In genomic region chr13:23500424-23501200, GRCm38 (mm10) we compare ENCODE assay signal across 9 mouse cellular contexts. TPM values are rescaled to one million over a fixed set of nuclear protein-coding genes. Genes with fewer than 3 reads are reported as not detected.
DNase-seq lines count a peak whose midpoint lies in the region; ATAC-seq and TF ChIP-seq lines count a peak whose summit lies in the region.
"Had no signal": no experiment of that assay in that cellular context is flagged by ENCODE, and none has a peak within 500 bp of the region (broad histone marks: within the 10 kb centered on the region; RNA-seq: fewer than 3 reads in every experiment).

No protein-coding gene starts in this region.

- under 1% methylated on average over 17 of the region's 17 CpGs for WGBS in heart, embryonic 10.5 days
- 9% methylated on average over 17 of the region's 17 CpGs for WGBS in lung, postnatal 0 days

- no peak for TF ChIP-seq CTCF in CH12.LX (conservative IDR thresholded peaks at IDR 0.05 in 1 of 2, IDR thresholded peaks at IDR 0.05 in 1 of 2; ENCODE audit: low read depth in 2 of 2, low read length in 2 of 2)
- TF ChIP-seq CTCF in lung, postnatal 0 days (IDR thresholded peaks at IDR 0.05) = no peak

- no peaks in the 10 kb centered on the region for H3K36me3 ChIP-seq in CH12.LX (replicated peaks in 1 of 2; ENCODE audit: control insufficient read depth in 1 of 2, insufficient read depth in 1 of 2, low read length in 1 of 2)
- H3K36me3 ChIP-seq in heart, embryonic 10.5 days = no peaks in the 10 kb centered on the region
- H3K36me3 ChIP-seq in lung, postnatal 0 days (ENCODE audit: insufficient read depth, low read length) = no peaks in the 10 kb centered on the region

- dilution Hi-C loops in CH12.LX (cut with MboI; ENCODE audit: extremely low pct_ligation_motif_present, extremely low pct_unique_long_range_greater_than_20kb, low sequenced_read_pairs) = no loop called here

- H3K27me3 ChIP-seq in CH12.LX (replicated peaks) = no peaks in the 10 kb centered on the region
- no peaks in the 10 kb centered on the region for H3K27me3 ChIP-seq in heart, embryonic 10.5 days (ENCODE audit: insufficient read depth, poor library complexity, severe bottlenecking)
- no peaks in the 10 kb centered on the region for H3K27me3 ChIP-seq in lung, postnatal 0 days (replicated peaks; ENCODE audit: insufficient read depth, low read length)

- TF ChIP-seq RAD21 in CH12.LX (IDR thresholded peaks at IDR 0.05; ENCODE audit: low read depth, low read length) = no peak

- H3K4me1 ChIP-seq in CH12.LX (ENCODE audit: control insufficient read depth in 1 of 2, insufficient read depth in 2 of 2) = peaks cover 3 to 11% of the 10 kb centered on the region in 2 experiments; a peak in 3 of 4 replicates
- peaks cover 23% of the 10 kb centered on the region for H3K4me1 ChIP-seq in heart, embryonic 10.5 days
- H3K4me1 ChIP-seq in lung, postnatal 0 days (ENCODE audit: insufficient read depth, low read depth, low read length) = peaks cover 9% of the 10 kb centered on the region; the same call in 1 of the 2 replicates

- no peaks in the 10 kb centered on the region for H3K79me2 ChIP-seq in CH12.LX (replicated peaks; ENCODE audit: control insufficient read depth, extremely low read depth, insufficient read depth, poor library complexity, severe bottlenecking)

- no peak for TF ChIP-seq EP300 in CH12.LX (IDR thresholded peaks at IDR 0.05; ENCODE audit: low read length)
- TF ChIP-seq EP300 in lung, postnatal 0 days (IDR thresholded peaks at IDR 0.05) = no peak

- DNase-seq in 3T3-L1 (ENCODE audit: low read depth, low spot score) = peak; percentile 88
- peak; percentile 91 for DNase-seq in CH12.LX (ENCODE audit: extremely low read depth)
- DNase-seq in embryo, embryonic 10 days (ENCODE audit: low spot score) = peak; percentile 92
- peak; percentile 93 for DNase-seq in heart, embryonic 10.5 days (ENCODE audit: low spot score)
- DNase-seq in layer of hippocampus, adult 18-20 months (ENCODE audit: low spot score in 2 of 2) = peak; percentile 67 to 87
- DNase-seq in lung, postnatal 0 days (ENCODE audit: low spot score) = peak; percentile 32
- peak; percentile 69 to 77 for DNase-seq in right cerebral cortex, postnatal 36 days (ENCODE audit: low spot score in 2 of 2)
- DNase-seq in urinary bladder, adult 2 months (ENCODE audit: low spot score) = no peak

- peak overlapping the region; percentile 39 to 47 (median 44) for H3K4me3 ChIP-seq in CH12.LX (replicated peaks in 1 of 3; ENCODE audit: low read depth in 2 of 3, low read length in 2 of 3, poor library complexity in 1 of 3)
- H3K4me3 ChIP-seq in heart, embryonic 10.5 days = peak overlapping the region; percentile 62
- no peak overlapping the region for H3K4me3 ChIP-seq in lung, postnatal 0 days (ENCODE audit: low read depth, low read length)

- no peak for TF ChIP-seq POLR2A in CH12.LX (IDR thresholded peaks at IDR 0.05; ENCODE audit: low read depth, low read length)

- no peak overlapping the region for H3K9ac ChIP-seq in CH12.LX (ENCODE audit: insufficient read depth, low read depth)
- no peak overlapping the region for H3K9ac ChIP-seq in lung, postnatal 0 days (replicated peaks; ENCODE audit: low read depth)

- no peak for ATAC-seq in lung, postnatal 0 days

- in situ Hi-C loops in CH12.LX (cut with MboI; ENCODE audit: low pct_ligation_motif_present, low pct_unique_long_range_greater_than_20kb, low sequenced_read_pairs) = loop anchor here (10.0 to 25.0 kb wide), 2 partner anchors 196 to 1563 kb away; partner anchors contain the start of gene Zfp184

- no peak overlapping the region for H3K27ac ChIP-seq in CH12.LX (ENCODE audit: insufficient read depth, low read depth)
- no peak overlapping the region for H3K27ac ChIP-seq in heart, embryonic 10.5 days
- no peak overlapping the region for H3K27ac ChIP-seq in lung, postnatal 0 days (ENCODE audit: low read length)

- H3K9me3 ChIP-seq in CH12.LX (replicated peaks; ENCODE audit: low read length) = peaks cover 2% of the 10 kb centered on the region
- no peaks in the 10 kb centered on the region for H3K9me3 ChIP-seq in heart, embryonic 10.5 days
- H3K9me3 ChIP-seq in lung, postnatal 0 days (ENCODE audit: low read length) = no peaks in the 10 kb centered on the region

- H3K4me2 ChIP-seq in CH12.LX (ENCODE audit: insufficient read depth, low read depth, poor library complexity, severe bottlenecking) = no peak overlapping the region; the same call in 1 of the 2 replicates
- H3K4me2 ChIP-seq in lung, postnatal 0 days (replicated peaks; ENCODE audit: low read depth, low read length) = no peak overlapping the region

TF ChIP-seq in CH12.LX, 34 proteins besides CTCF, POLR2A, EP300 and RAD21 (continues in another document):
- TF ChIP-seq MYC (IDR thresholded peaks at IDR 0.05; ENCODE audit: low read depth, low read length) = no peak
- no peak for TF ChIP-seq ETS1 (conservative IDR thresholded peaks at IDR 0.05; ENCODE audit: low read depth, low read length)
- TF ChIP-seq ZMIZ1 (IDR thresholded peaks at IDR 0.05; ENCODE audit: low read depth, low read length) = no peak
- no peak for TF ChIP-seq ZNF384 (IDR thresholded peaks at IDR 0.05; ENCODE audit: low read depth, low read length)
- no peak for TF ChIP-seq POLR2AphosphoS2 (IDR thresholded peaks at IDR 0.05; ENCODE audit: low read depth, low read length)
- TF ChIP-seq JUND (conservative IDR thresholded peaks at IDR 0.05; ENCODE audit: low read depth, low read length) = no peak
- no peak for TF ChIP-seq BHLHE40 (IDR thresholded peaks at IDR 0.05; ENCODE audit: low read depth, low read length)
- no peak for TF ChIP-seq SMC3 (IDR thresholded peaks at IDR 0.05; ENCODE audit: low read depth, low read length)
- no peak for TF ChIP-seq MEF2A (IDR thresholded peaks at IDR 0.05; ENCODE audit: borderline replicate concordance, low read depth, low read length)
- no peak for TF ChIP-seq USF1 (IDR thresholded peaks at IDR 0.05; ENCODE audit: low read depth, low read length)
- no peak; the same call in 1 of the 2 replicates for TF ChIP-seq JUN (IDR thresholded peaks at IDR 0.05; ENCODE audit: insufficient read depth, low read depth, low read length)
- TF ChIP-seq HCFC1 (IDR thresholded peaks at IDR 0.05; ENCODE audit: low read depth, low read length) = peak; percentile 24; the same call in 1 of the 2 replicates
- no peak for TF ChIP-seq UBTF (IDR thresholded peaks at IDR 0.05; ENCODE audit: low read depth, low read length)
- TF ChIP-seq RCOR1 (conservative IDR thresholded peaks at IDR 0.05; ENCODE audit: low read depth, low read length) = no peak
- no peak for TF ChIP-seq TCF12 (IDR thresholded peaks at IDR 0.05; ENCODE audit: low read depth, low read length)
- TF ChIP-seq ZC3H11A (IDR thresholded peaks at IDR 0.05; ENCODE audit: low read depth, low read length) = no peak
- no peak for TF ChIP-seq CHD2 (IDR thresholded peaks at IDR 0.05; ENCODE audit: low read length)
- TF ChIP-seq MAX (IDR thresholded peaks at IDR 0.05; ENCODE audit: low read length) = no peak
- no peak for TF ChIP-seq SIN3A (IDR thresholded peaks at IDR 0.05; ENCODE audit: low read length)
- TF ChIP-seq TBP (conservative IDR thresholded peaks at IDR 0.05; ENCODE audit: low read depth, low read length) = peak; percentile 99
- TF ChIP-seq MAZ (IDR thresholded peaks at IDR 0.05; ENCODE audit: low read depth, low read length) = peak; percentile 16; the same call in 1 of the 2 replicates
- no peak for TF ChIP-seq USF2 (conservative IDR thresholded peaks at IDR 0.05; ENCODE audit: low read depth, low read length)

RNA-seq across cellular contexts. Expression of gene Btn2a2, which starts 12.0 kb away (rescaled TPM):
- total RNA-seq in CH12.LX (2012; rRNA removed) (1.1 and 1.3 TPM in 2 replicates), CH12.LX (2014; rRNA removed) (1.2 and 1.3 TPM in 2 replicates)
- polyA plus RNA-seq in CH12.LX (2012; ENCODE audit: insufficient read length, low read depth) = 2.1 and 2.8 TPM in 2 replicates
- polyA plus RNA-seq in heart, embryonic 10.5 days (2016; fragmentation: Nextera tagmentation; extraction: Ambion mirVana) = 0.30 and 0.75 TPM in 2 replicates
- 1 to 10 TPM in 1 of 2 experiments, under 1 TPM in 1; 0.91 to 1.4 TPM for total RNA-seq in layer of hippocampus, adult 18-20 months (2021)
- 0.06 and 0.07 TPM in 2 replicates for polyA plus RNA-seq in lung, postnatal 0 days (2015; fragmentation: Nextera tagmentation; extraction: Ambion mirVana)
- 0.04 TPM in 1 of 2 replicates, not detected in the other for polyA plus RNA-seq in urinary bladder, adult 2 months (2012; rRNA removed)
- polyA plus RNA-seq: gonadal fat pad, adult 2 months had no signal

RNA-seq across cellular contexts. Expression of gene Hist1h4h, which starts 30.2 kb away (rescaled TPM):
- total RNA-seq in CH12.LX (2012; rRNA removed) = 4,350 and 4,957 TPM in 2 replicates
- total RNA-seq in CH12.LX (2014; rRNA removed) = 14.0 and 19.4 TPM in 2 replicates
- polyA plus RNA-seq in CH12.LX (2012; ENCODE audit: insufficient read length, low read depth) = 3.4 and 5.5 TPM in 2 replicates
- 2.5 and 2.8 TPM in 2 replicates for polyA plus RNA-seq in heart, embryonic 10.5 days (2016; fragmentation: Nextera tagmentation; extraction: Ambion mirVana)
- 100 to 1,000 TPM; 331 to 357 TPM for total RNA-seq in layer of hippocampus, adult 18-20 months (2021)
- 5.5 and 7.0 TPM in 2 replicates for polyA plus RNA-seq in lung, postnatal 0 days (2015; fragmentation: Nextera tagmentation; extraction: Ambion mirVana)
- polyA plus RNA-seq in urinary bladder, adult 2 months (2012; rRNA removed) = 27.8 and 30.5 TPM in 2 replicates

RNA-seq across cellular contexts. Expression of gene Hist1h2af, which starts 33.1 kb away (rescaled TPM):
- 824 and 932 TPM in 2 replicates for total RNA-seq in CH12.LX (2012; rRNA removed)
- total RNA-seq in CH12.LX (2014; rRNA removed) = 45.2 and 57.1 TPM in 2 replicates
- 68.6 and 97.0 TPM in 2 replicates for polyA plus RNA-seq in CH12.LX (2012; ENCODE audit: insufficient read length, low read depth)
- 1.7 and 4.9 TPM in 2 replicates for polyA plus RNA-seq in heart, embryonic 10.5 days (2016; fragmentation: Nextera tagmentation; extraction: Ambion mirVana)
- 1 to 10 TPM in 1 of 2 experiments, not detected in 1; 3.0 TPM for total RNA-seq in layer of hippocampus, adult 18-20 months (2021)
- polyA plus RNA-seq in lung, postnatal 0 days (2015; fragmentation: Nextera tagmentation; extraction: Ambion mirVana) = 1.3 and 1.7 TPM in 2 replicates
- polyA plus RNA-seq in urinary bladder, adult 2 months (2012; rRNA removed) = 1.3 and 5.2 TPM in 2 replicates

RNA-seq across cellular contexts. Expression of gene Hist1h3g, which starts 34.6 kb away (rescaled TPM):
- total RNA-seq in CH12.LX (2012; rRNA removed) (608 and 749 TPM in 2 replicates), CH12.LX (2014; rRNA removed) (50.1 and 75.3 TPM in 2 replicates)
- 3.4 and 3.6 TPM in 2 replicates for polyA plus RNA-seq in CH12.LX (2012; ENCODE audit: insufficient read length, low read depth)
- 3.2 and 3.5 TPM in 2 replicates for polyA plus RNA-seq in heart, embryonic 10.5 days (2016; fragmentation: Nextera tagmentation; extraction: Ambion mirVana)
- 1 to 10 TPM; 2.1 to 4.9 TPM for total RNA-seq in layer of hippocampus, adult 18-20 months (2021)
- 0.30 and 0.80 TPM in 2 replicates for polyA plus RNA-seq in lung, postnatal 0 days (2015; fragmentation: Nextera tagmentation; extraction: Ambion mirVana)
- 0.40 and 0.90 TPM in 2 replicates for polyA plus RNA-seq in urinary bladder, adult 2 months (2012; rRNA removed)

RNA-seq across cellular contexts. Expression of gene Btn1a1, which starts 34.9 kb away (rescaled TPM):
- total RNA-seq in CH12.LX (2012; rRNA removed) (0.38 and 0.51 TPM in 2 replicates), CH12.LX (2014; rRNA removed) (0.20 TPM in 2 replicates)
- polyA plus RNA-seq in CH12.LX (2012; ENCODE audit: insufficient read length, low read depth) = 0.08 and 0.21 TPM in 2 replicates
- 0.04 and 0.96 TPM in 2 replicates for polyA plus RNA-seq in heart, embryonic 10.5 days (2016; fragmentation: Nextera tagmentation; extraction: Ambion mirVana)
- not detected for total RNA-seq in layer of hippocampus, adult 18-20 months (2021)
- 0.14 and 0.21 TPM in 2 replicates for polyA plus RNA-seq in lung, postnatal 0 days (2015; fragmentation: Nextera tagmentation; extraction: Ambion mirVana)
- not detected in 2 replicates for polyA plus RNA-seq in urinary bladder, adult 2 months (2012; rRNA removed)

Comparison
In these comparisons a context has a peak if more than half of its experiments do, and no peak if none do; other contexts are left out.
1. RNA of gene Hist1h2af, which starts 33.1 kb away (polyA plus RNA-seq): 68.6 to 97.0 TPM in CH12.LX; 1.7 to 4.9 TPM in heart, embryonic 10.5 days, 1.3 to 5.2 TPM in urinary bladder, adult 2 months and 1.3 to 1.7 TPM in lung, postnatal 0 days; every median in the first group is over 10 times any median in the second.